Mouse (Mus musculus) retina, postnatal 7 days (tissue): ENCODE results near the gene Smc3.
"Not testable (repeated sequence)": the region's sequence is repeated elsewhere in the genome, so short reads cannot be mapped to it uniquely, and the experiment has no call there.

Experiments
- DNase-seq: peaks from one replicate; pipeline ENCODE4 v3.0.0-alpha.2; 2012; ENCODE audit warnings: low read depth, low spot score

Gene Smc3

DNA sequence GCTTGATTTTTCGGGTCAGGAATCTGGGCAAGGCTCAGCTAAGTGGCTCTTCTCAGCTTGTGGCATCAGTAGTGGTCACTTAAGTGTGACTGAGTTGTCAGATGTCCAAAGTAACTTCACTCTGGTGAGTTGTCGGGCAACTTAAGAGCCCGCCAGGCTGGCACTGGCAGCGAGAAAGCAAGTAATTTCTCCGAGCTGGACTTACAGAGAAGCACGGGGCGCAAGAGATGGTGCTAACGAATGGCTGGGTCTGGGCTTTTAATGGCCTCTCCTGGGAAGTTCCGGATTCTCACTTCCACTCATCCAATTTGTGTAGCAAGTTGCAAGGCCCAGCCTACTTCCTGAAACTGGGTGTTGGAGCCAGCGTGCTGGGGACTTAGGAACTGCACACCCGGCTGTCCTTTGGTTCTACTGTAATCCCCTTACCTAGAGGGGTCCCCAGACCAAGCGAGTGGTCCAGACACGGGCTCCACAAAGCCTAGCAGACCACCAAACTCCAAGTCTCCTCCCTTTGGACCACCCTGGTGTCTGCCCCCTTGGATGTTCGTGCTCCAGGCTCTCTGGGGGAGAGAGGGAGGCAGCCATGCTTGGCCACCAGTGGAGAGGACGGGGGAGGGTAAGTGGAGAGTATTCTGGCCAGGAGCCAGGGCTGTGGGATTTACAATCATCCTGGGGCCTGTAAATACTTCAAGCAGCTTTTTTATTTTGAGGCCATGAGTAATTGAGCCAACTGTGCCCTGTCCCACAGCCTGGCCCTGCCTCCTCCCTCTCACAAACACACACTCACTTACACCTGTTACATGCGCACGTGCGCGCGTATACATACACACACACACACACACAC, 53.6 kb downstream of the Smc3 start:
- no peak for DNase-seq

DNA sequence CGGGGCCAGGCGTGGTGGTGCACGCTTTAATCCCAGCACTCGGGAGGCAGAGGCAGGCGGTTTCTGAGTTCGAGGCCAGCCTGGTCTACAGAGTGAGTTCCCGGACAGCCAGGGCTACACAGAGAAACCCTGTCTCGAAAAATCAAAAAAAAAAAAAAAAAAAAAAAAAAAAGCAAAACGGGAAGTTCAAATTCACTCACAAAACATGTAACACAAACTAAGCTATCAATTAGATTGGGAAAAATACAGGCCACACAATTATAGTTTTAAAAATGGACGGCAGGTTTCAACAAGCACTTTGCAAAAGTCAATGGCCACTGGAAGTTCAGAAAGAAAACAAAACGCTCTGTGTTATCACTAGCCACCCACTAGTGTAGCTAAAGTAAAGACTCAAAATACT, 56.2 kb downstream of the Smc3 start:
- not testable (repeated sequence) for DNase-seq

DNA sequence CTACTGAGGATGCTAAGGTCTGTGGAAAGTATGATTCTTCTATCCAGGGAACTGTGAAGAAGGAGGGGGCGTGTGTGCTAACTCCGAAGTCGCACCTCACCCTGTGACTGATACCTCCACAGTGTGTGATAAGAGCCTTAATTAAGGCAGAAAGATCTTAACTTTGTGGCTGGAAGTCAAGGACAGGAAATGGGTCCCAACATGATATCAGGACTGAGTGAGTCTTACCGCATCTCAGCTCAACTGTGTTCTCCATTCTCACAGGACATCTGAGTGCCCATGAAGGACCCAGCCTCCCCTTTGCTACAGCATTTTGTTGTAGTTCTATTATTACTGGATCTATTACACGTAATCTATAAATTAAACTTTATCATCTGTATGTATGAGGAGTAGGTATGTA, 57.2 kb downstream of the Smc3 start:
- no peak for DNase-seq

DNA sequence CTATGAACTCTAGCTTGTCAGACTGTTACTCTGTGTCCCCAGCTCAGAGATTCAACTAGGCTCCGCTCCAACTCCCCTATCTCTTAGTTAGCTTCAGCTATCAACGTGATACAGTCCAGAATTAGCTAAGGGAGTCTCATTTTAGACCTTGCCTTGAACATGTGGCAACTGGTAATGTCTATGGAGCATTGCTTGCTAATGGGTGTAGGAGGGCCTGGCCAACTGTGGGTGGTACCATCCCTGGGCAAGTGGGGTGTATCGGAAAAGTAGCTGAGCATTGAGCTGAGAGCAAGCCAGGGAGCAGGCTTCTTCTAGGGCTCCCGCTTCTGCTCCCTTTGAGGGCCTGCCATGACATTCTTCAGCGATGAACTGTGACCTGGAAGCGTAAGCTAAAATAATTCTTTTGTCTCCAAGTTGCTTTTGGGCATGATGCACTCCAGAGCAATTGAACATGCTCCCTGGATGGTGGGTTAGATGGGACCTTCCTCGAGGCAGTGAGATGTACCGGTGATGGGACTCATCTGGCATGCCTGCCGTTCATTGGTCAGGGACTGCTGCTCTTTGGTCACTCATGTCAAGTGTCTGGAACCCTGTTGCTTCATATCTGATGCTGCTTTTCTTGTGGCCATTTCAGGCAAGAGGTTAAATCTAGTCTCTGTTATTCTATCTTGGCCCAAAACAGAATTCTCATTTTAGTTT, 60.7 kb downstream of the Smc3 start:
- no peak for DNase-seq

DNA sequence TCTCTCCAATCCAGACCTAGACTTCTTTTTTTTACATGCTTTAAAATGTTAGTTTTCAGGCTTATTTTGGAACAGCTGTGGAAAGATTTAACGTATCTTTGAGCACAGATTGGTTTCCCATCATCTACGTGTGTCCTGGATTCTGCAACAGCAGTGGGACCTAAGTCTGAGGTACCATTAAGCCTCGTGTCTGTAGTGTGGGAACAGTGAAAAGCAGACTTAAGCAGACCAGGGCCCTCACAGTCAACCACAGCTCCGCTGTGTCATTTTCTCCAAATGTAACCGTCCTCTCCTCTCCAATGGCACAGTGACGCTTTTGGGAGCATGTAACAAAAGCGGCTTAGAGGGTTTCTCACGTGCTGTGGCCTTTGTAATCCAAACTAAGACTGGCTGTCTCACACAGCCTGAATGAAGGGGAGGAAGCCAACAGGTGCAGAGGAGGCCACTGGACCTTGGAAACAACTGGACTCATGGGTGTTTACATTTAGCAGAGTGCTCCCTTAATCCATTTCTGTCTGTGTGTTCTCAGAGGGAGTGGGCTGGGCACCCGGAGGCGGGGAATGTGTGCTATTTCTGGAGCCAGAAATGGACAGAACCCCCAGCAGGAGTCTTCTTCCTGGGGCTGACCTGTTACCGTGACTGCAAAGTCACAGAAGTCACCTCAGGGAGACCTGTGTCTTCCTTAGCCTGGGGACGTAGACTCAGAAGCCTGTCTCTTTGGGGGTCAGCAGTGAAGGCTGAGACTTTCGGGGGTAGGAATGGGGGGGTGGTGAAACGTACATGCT, 61.9 kb downstream of the Smc3 start:
- DNase-seq = no peak

DNA sequence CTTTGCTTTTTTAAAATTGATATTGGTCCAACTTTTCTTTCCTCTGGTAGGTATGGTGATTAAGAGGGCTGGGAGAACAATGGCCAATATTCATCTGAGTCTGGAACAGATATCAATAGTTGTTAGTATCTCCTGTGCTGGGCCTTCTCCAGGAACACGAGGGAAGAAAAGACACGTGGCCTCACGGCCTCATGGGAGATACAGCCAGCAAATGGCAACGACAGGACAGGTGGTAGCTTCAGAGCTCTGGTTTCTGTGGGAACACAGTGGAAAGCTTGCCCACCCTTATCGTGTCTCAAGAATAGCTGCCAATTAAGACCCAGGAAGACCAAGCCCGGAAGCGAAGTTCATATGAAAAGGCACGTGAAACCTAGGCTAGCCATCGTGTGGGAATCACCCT, 64.6 kb downstream of the Smc3 start:
- DNase-seq = no peak

DNA sequence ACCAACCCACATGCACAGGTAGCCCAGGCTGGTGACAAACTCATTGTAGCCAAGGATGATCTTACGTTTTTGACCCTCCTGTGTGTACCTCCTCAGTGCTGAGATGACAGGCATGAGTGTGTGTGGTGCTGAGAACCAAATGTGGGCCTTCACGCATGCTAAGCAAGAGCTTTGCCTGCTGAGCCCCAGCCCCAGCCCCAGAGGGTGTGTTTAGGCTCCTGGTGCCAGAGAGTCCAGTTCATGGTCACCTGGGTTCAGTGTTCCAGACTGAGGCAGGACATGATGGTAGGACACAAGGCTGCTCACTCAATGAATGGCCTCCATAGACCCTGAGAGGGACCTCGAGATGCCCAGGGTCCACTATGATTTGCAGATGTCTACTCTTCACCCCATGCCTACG, 65.2 kb downstream of the Smc3 start:
- DNase-seq = no peak

DNA sequence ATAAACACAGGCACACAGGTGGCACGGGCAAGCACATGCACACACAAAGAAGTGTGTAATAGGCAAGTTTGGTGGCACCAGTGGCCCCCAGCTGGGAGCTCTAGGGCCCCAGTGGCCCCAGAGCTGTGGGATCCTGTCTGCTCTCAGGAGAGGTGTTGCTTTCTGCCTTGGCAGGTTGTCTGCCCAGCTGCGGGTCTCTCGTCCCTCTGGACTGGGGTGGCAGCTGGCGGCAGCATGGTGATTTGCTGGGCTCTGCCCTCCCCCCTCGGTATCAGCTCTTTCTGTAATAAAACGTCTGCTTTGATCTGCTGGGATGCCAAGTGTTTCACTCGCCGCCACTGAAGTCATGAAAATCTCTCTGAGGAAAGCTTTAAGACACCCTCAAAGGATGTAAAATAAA, 66.5 kb downstream of the Smc3 start:
- no peak for DNase-seq

DNA sequence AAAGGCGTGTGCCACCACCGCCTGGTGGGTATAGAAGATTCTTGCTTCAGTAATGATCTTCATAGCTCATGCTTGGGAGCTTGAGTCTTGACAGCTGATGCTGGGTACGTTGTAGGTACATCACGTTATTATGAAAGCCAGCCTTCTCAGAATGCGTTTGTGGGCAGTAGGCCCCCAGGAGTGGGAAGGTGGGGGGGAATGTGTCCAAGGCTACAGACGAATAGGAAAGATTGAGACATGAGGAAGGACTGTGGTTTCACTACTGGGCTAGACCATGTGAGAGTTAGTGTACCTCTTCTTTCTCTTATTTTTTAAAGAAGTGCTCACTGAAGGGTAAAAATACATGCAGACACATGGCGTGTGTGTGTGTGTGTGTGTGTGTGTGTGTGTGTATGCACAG, 68.6 kb downstream of the Smc3 start:
- DNase-seq = no peak

DNA sequence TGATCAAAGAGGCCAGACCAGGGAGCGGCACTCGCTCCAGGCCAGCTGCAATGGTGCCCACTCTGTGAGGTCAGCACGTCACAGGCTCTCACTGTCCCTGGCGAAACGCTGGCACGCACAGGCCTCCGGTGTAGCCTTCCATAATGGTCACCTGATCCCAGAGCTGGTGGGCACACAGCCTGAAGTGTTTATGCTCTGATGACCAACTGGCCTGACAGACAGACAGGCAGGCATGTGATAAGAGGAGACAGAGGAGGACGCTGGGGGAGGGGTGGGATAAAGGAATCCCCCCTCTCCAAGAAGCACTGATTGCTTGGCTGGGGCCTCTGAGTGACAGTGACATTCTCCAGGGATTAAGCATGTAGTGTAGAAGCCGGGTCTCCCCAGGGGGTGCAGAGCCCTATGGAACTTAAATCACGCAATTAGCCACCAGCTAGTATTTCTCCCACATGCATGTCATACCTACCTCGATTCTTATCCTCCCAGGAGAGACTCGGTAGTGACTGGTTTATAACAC, 70.5 kb downstream of the Smc3 start:
- DNase-seq = no peak

DNA sequence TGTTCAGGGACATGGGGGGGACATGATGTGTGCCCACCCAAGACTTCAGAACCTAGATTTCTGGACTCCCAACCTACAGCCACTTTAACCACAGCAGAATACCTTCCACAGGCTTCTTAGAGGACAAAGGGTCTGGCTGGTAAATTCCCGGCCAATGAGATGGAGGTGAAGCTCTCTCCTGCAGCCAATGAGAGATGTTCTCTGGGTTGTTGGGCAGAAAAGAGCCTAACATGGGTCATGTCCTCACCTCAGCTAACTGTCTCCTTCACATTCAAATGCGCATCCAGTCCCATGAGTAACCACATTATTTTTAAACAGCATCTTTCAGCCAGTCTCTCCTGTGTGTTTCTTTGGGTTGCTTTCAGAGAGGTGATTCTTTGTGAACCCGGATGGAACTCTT, 71.2 kb downstream of the Smc3 start:
- no peak for DNase-seq

DNA sequence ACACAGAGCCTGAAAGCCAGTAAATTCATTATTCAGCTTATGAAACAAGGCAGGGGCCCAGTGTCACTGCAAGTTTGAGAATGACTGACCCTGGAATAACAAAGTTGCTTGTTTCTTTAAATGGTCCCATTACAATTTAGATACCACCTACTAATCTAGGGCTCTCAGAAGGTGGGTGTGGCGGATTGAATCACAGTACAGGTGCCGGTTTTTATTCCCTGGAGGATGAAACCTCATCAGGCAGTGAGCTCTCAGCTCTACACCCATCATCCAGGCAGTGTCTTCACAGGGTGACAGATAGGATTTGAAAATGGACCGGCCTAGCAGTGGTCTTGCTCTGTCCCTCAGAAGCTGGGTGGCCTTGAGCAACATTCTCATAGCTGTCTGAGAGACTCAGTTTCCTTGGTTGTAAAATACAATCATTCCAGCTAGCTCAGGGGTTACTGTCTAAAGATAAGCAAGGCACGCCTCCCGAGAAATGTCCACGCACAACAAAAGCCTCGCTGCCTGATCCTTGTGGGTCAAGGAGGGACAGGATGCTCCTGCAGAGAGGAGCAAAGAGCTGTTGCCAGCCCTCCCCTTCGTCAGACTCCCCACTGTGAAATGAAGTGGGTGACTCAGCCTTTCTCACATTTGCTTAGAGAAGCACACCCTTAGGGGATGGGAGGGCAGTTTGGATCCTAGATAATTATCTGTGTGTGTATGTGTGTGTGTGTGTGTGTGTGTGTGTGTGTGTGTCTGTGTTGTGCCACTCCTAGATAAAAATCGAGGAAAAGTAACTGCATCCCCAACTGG, 74.1 kb downstream of the Smc3 start:
- DNase-seq = no peak

DNA sequence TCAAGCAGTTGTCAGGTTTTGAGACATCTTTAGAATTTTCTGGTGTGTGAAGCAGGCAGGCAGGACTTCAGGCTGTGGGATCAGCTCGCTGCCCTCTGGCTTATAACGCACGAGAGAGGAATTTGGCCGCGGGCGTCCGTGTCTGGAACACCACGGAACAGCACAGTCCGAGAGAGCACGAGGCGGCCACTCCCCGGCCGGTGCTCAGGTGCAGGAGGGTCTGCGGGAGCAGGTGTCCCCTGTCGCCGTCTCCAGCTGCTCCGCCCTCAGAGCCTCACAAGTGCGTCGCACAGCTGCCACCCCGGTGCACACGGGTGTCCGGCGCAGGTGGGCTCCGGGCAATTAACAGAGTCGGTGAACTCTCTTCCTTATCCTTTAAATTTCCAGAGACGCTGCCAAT, 76.0 kb downstream of the Smc3 start:
- DNase-seq = no peak

DNA sequence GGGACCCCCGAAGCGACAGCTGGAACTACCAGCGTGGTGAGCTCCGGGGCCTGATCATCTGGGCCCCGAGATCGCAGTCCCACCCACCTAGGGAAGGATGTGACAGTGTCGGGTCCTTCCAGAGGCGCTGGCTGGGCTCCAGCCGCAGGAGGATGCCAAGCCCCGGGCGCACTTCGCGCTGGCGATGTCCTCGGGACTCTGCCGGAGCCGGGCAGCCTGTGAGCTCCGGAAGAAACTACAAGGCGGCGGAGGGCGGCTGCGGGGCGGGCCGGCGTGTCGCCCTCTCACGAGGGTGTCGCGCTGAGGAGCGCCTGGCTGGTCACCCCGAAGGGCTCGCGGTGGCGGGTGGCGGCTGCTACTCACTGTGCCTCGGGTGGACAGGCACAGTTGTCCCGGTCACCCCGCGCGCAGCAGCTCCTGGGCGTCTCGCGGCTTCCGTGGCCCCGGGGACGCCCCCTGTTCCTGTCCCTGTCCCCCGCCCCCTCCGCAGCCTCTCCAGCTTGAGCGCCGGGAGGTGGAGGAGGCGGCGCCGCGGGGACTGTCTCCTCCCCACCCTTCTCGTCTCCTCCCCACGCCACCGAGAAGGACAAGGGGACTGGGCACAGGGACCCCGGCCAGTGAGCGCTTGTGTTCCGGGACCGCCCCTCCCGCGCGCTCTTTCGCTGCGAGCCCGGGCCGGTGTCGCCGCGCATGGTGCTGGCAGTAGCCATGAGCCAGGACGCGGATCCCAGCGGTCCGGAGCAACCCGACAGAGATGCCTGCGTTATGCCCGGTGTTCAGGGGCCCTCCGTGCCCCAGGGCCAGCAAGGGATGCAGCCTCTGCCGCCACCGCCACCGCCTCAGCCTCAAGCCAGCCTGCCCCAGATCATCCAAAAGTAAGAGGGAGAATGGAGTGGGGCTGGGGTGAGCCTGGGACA, 76.8 kb downstream of the Smc3 start, which contains the start of gene Rbm20:
TSS of gene Rbm20 (plus strand) at position 589 of the 917 bp plus-strand sequence.
- no peak for DNase-seq

DNA sequence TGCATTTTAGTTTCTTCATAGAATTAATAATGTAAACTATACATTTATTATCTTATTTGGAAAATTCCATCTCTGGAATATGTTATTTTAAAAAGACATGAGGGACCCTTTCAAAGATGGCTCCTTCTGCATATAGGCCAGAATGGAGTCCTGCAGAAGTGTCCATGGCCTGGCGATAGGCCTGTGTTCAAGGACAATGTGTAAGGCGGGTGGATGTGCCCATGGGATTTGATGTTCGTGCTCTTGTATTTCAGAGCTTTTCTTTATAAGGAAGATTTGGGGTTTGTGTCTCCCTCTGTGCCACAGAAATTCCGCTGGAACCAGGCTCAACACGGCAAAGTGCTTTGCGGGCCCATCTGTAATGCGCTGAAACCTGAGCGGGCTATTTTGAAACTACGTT, 79.0 kb downstream of the Smc3 start:
- no peak for DNase-seq

DNA sequence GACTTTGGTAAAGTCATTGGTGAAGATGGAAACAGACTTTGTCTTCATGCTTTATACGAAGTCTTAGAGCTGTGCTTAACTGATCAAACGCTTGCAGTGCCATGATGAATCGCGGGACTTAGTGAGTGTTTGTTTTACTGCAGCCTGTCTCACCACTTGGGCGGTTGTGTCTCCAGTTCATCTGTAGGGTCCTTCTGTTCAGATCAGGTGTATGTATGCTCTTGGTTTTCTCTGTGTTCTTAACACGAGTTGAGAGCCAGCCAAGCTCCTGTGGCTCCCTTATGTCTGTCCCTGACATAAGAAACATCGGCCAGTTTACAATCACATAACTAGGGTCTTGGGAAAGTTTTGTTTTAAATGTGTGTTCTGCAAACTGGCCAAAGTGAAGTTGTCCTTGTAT, 79.8 kb downstream of the Smc3 start:
- DNase-seq = no peak

DNA sequence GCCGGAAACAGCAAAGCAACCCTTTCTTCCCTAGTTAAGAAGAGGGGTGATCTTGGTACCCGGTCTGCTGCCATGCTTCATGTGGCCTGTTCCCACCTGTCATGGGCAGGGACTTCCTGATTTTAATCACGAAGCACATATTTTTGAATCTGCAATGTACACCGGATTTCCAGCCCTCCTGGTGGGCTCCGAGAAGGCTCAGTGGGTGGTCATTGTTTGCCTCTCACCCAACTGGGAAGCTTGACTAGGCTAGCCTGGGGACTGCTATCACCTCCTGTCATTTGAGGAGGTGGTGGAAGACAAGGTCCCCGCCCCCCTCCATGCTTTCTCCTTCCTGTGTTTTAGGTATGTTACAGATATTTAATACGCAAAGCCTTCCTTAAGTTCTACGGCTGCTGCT, 82.2 kb downstream of the Smc3 start:
- no peak for DNase-seq

DNA sequence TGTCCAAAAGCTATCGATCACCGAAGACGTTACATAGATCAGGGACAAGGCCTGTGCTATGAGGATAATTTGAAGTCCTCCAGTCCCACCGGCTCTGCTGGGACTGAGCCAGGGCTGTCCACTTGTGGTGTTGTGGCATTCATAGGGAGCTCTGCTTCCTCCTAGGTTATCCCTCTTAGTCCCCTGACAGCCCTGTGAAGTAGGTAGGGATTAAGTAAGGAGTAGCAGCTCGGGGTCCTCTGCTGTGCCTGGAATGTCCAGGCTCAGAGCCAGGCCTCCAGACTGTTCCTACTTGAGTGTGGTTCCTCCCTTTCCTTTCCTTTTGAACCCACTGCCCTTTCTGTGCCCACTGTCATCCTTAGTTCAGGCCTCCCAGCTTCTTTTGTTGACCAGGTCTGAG, 87.4 kb downstream of the Smc3 start:
- DNase-seq = no peak

DNA sequence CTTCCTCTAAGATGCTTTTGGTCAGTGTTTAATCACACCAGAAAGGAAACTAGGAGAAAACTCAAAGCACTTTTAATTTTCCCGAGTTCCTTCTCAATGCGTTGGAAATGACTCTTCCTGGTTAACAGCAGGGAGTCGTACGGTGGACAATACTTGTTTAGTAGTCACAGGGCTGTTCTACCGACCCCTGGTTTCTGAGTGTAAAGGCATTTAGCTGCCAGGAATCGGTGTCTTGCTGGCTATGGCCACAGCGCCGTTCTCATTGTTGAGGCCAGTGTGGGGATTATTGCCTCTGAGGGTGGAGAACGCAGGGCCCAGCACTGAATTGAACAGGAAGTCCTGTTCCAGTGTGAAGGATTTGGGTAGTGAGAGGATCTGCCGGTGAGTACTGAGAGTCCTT, 90.6 kb downstream of the Smc3 start:
- DNase-seq = no peak

DNA sequence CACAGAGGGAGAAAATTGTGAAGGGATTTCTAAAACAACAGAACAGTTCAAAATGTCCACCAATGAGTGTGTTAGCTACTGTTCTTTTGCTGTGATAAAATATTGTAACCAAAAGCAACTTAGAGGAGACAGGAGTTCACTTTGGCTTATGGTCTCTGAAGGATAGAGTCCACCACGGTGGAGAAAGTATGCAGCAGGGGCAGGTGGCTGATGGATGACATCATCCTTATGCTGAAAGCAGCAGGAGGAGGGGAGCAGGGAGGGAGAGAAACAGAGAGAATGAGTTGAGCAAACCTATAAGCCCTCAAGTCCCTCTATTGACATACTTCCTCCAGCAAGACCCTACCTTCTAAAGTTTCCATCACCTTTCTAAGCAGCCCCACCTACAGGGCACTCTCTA, 93.8 kb downstream of the Smc3 start:
- no peak for DNase-seq
